ENCODE assay signal across 9 mouse cellular contexts in the genomic region with DNA sequence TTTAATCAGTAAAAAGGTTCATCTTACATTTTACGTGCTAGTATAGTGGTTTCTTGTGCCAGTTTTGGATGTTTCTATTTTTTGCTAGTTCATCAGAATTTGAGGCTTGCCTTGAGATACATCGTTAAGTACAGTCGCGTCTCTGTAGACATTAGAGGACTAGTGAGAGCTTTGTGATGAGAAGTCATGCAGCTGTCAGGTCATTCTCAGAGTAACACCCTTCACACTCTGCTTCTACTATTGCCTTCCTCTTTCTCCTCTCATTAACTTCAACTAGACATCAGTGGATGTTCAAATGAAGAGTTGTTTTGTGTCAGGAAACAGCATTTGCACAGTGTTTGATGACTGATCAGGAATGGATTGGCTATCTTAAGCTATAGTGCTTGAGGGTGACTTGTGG. TPM values are rescaled to one million over a fixed set of nuclear protein-coding genes. Genes with fewer than 3 reads are reported as not detected.
A peak's percentile ranks its signal among the peaks of the same experiment; 100 is the strongest.
DNase-seq lines count a peak whose midpoint lies in the region; ATAC-seq and TF ChIP-seq lines count a peak whose summit lies in the region.
"Had no signal": no experiment of that assay in that cellular context is flagged by ENCODE, and none has a peak within 500 bp of the region (broad histone marks: within the 10 kb centered on the region; RNA-seq: fewer than 3 reads in every experiment).

No protein-coding gene starts in this region.

- WGBS in embryonic facial prominence, embryonic 11.5 days = 32% methylated on average over 4 of the region's 4 CpGs
- WGBS in hindbrain, postnatal 0 days = 13% methylated on average over 4 of the region's 4 CpGs

- TF ChIP-seq POLR2A in myocyte (IDR thresholded peaks at IDR 0.05; ENCODE audit: insufficient read length, low read depth) = no peak

- DNase-seq in layer of hippocampus, adult 2 months (ENCODE audit: low spot score in 2 of 2) = no peak
- DNase-seq in layer of hippocampus, adult 9-10 months (ENCODE audit: low spot score) = no peak
- no peak for DNase-seq in embryonic facial prominence, embryonic 11.5 days (ENCODE audit: low spot score)
- no peak for DNase-seq in hindbrain, postnatal 0 days (ENCODE audit: low spot score)
- DNase-seq in right cerebral cortex, adult 2 months (ENCODE audit: low spot score in 2 of 2) = no peak
- no peak for DNase-seq in urinary bladder, adult 18-20 months (ENCODE audit: low spot score in 2 of 2)
- no peak for DNase-seq in right cerebral cortex, postnatal 10 days (ENCODE audit: low spot score in 2 of 2)
- DNase-seq: kidney, adult 18-20 months had no signal

- no peaks in the 10 kb centered on the region for H3K9me3 ChIP-seq in embryonic facial prominence, embryonic 11.5 days (replicated peaks; ENCODE audit: control insufficient read depth, low read length)
- no peaks in the 10 kb centered on the region for H3K9me3 ChIP-seq in hindbrain, postnatal 0 days (ENCODE audit: low read length)

- H3K4me2 ChIP-seq in embryonic facial prominence, embryonic 11.5 days (ENCODE audit: low read depth, low read length) = peak overlapping the region; percentile 35
- H3K4me2 ChIP-seq in hindbrain, postnatal 0 days (ENCODE audit: low read depth, low read length) = peak overlapping the region; percentile 89
- peak overlapping the region; percentile 91 for H3K4me2 ChIP-seq in myocyte (ENCODE audit: low read depth)

- H3K27ac ChIP-seq in layer of hippocampus, adult 2 months = no peak overlapping the region
- H3K27ac ChIP-seq in embryonic facial prominence, embryonic 11.5 days (replicated peaks; ENCODE audit: low read depth, low read length) = no peak overlapping the region
- H3K27ac ChIP-seq in hindbrain, postnatal 0 days = no peak overlapping the region

- H3K9ac ChIP-seq in embryonic facial prominence, embryonic 11.5 days (replicated peaks; ENCODE audit: low read length) = peak overlapping the region; percentile 5; the same call in 1 of the 2 replicates
- H3K9ac ChIP-seq in hindbrain, postnatal 0 days (replicated peaks; ENCODE audit: low read length) = peak overlapping the region; percentile 41; the same call in 1 of the 2 replicates

- H3K79me2 ChIP-seq in myocyte (ENCODE audit: control insufficient read depth, insufficient read depth) = peaks cover 61% of the 10 kb centered on the region

- no peaks in the 10 kb centered on the region for H3K27me3 ChIP-seq in embryonic facial prominence, embryonic 11.5 days (ENCODE audit: control insufficient read depth, insufficient read depth, low read length)
- no peaks in the 10 kb centered on the region for H3K27me3 ChIP-seq in hindbrain, postnatal 0 days (ENCODE audit: insufficient read depth, low read length)
- H3K27me3 ChIP-seq in myocyte (ENCODE audit: control insufficient read depth, insufficient read depth, insufficient read length) = no peaks in the 10 kb centered on the region

- H3K36me3 ChIP-seq in embryonic facial prominence, embryonic 11.5 days (replicated peaks; ENCODE audit: control insufficient read depth, insufficient read depth, low read depth, low read length) = peaks cover 5% of the 10 kb centered on the region; the same call in 1 of the 2 replicates
- H3K36me3 ChIP-seq in hindbrain, postnatal 0 days (ENCODE audit: insufficient read depth, low read length) = no peaks in the 10 kb centered on the region
- H3K36me3 ChIP-seq in myocyte (ENCODE audit: control insufficient read depth, insufficient read depth) = peaks cover 12% of the 10 kb centered on the region

- no peak for ATAC-seq in embryonic facial prominence, embryonic 11.5 days (replicated peaks; ENCODE audit: insufficient number of reproducible peaks, low FRiP score, low TSS enrichment, low read depth)
- no peak for ATAC-seq in hindbrain, postnatal 0 days

- H3ac ChIP-seq in myocyte (ENCODE audit: control insufficient read depth, insufficient read length) = no peak overlapping the region

- no peaks in the 10 kb centered on the region for H3K4me1 ChIP-seq in embryonic facial prominence, embryonic 11.5 days (ENCODE audit: control insufficient read depth, insufficient read depth, low read length)
- 0 out of 2 replicates have a peak, but pooled peaks cover 11% of the 10 kb centered on the region for H3K4me1 ChIP-seq in hindbrain, postnatal 0 days (ENCODE audit: insufficient read depth, low read length)

- no peak for TF ChIP-seq CTCF in layer of hippocampus, adult 2 months (conservative IDR thresholded peaks at IDR 0.05)
- TF ChIP-seq CTCF in hindbrain, postnatal 0 days (IDR thresholded peaks at IDR 0.05; ENCODE audit: low read depth) = no peak

- peak overlapping the region; percentile 87; the same call in 1 of the 2 replicates for H3K4me3 ChIP-seq in layer of hippocampus, adult 2 months
- H3K4me3 ChIP-seq in embryonic facial prominence, embryonic 11.5 days (ENCODE audit: low read depth, low read length) = peak overlapping the region; percentile 95
- H3K4me3 ChIP-seq in hindbrain, postnatal 0 days (ENCODE audit: low read length) = peak overlapping the region; percentile 100
- H3K4me3 ChIP-seq in myocyte = peak overlapping the region; percentile 60

TF ChIP-seq in myocyte, 11 proteins besides CTCF, POLR2A, EP300 and RAD21:
- TF ChIP-seq TCF12 (IDR thresholded peaks at IDR 0.05; ENCODE audit: insufficient read depth, poor library complexity, severe bottlenecking) = no peak
- TF ChIP-seq MYOD1 (IDR thresholded peaks at IDR 0.05; ENCODE audit: control insufficient read depth in 1 of 3, insufficient read length in 2 of 3, low read depth in 2 of 3) = peak in 1 of 3 experiments; percentile 20
- no peak for TF ChIP-seq SRF (IDR thresholded peaks at IDR 0.05; ENCODE audit: control insufficient read depth, insufficient read length, low read depth)
- TF ChIP-seq CEBPB (IDR thresholded peaks at IDR 0.05; ENCODE audit: insufficient read depth, poor library complexity, severe bottlenecking) = no peak
- no peak for TF ChIP-seq MAX (IDR thresholded peaks at IDR 0.05; ENCODE audit: low read depth)
- no peak for TF ChIP-seq E2F4 (IDR thresholded peaks at IDR 0.05; ENCODE audit: insufficient read depth)

RNA-seq across cellular contexts. Expression of gene Hnrnpr, which starts 1.9 kb away (rescaled TPM):
- 100 to 1,000 TPM in 1 of 2 experiments, 10 to 100 TPM in 1; 91.6 to 102 TPM for total RNA-seq in layer of hippocampus, adult 2 months (2021)
- 186 and 203 TPM in 2 replicates for polyA plus RNA-seq in embryonic facial prominence, embryonic 11.5 days (2014; fragmentation: Nextera tagmentation; extraction: Ambion mirVana)
- total RNA-seq in hindbrain, postnatal 0 days (2014; rRNA removed) = 66.4 and 69.0 TPM in 2 replicates
- 154 and 159 TPM in 2 replicates for polyA plus RNA-seq in hindbrain, postnatal 0 days (2015; fragmentation: Nextera tagmentation; extraction: Ambion mirVana)
- 25.1 TPM for polyA plus RNA-seq in myocyte (2012; fragmentation: generic; extraction: Trizol)

RNA-seq across cellular contexts. Expression of gene Zfp46, which starts 28.1 kb away (rescaled TPM):
- 10 to 100 TPM; 44.2 to 49.0 TPM for total RNA-seq in layer of hippocampus, adult 2 months (2021)
- 24.3 and 28.0 TPM in 2 replicates for polyA plus RNA-seq in embryonic facial prominence, embryonic 11.5 days (2014; fragmentation: Nextera tagmentation; extraction: Ambion mirVana)
- 53.4 and 61.5 TPM in 2 replicates for total RNA-seq in hindbrain, postnatal 0 days (2014; rRNA removed)
- 22.4 and 22.6 TPM in 2 replicates for polyA plus RNA-seq in hindbrain, postnatal 0 days (2015; fragmentation: Nextera tagmentation; extraction: Ambion mirVana)
- polyA plus RNA-seq in myocyte (2012; fragmentation: generic; extraction: Trizol) = 9.4 TPM

Comparison
In these comparisons a context has a peak if more than half of its experiments do, and no peak if none do; other contexts are left out.
1. H3K4me2 ChIP-seq: peak in every context shown above with its lines; median percentile 91 in myocyte; 89 in hindbrain, postnatal 0 days; 35 in embryonic facial prominence, embryonic 11.5 days.